Mouse (Mus musculus) activated CD4-positive, CD25-positive, alpha-beta regulatory T cell, adult 4 months (primary cell): ENCODE data around the gene Rhbdf1. TPM values are rescaled to one million over a fixed set of nuclear protein-coding genes. Genes with fewer than 3 reads are reported as not detected.
A peak's percentile ranks its signal among the peaks of the same experiment; 100 is the strongest.
"Not testable (repeated sequence)": the region's sequence is repeated elsewhere in the genome, so short reads cannot be mapped to it uniquely, and the experiment has no call there.

ENCODE experiments used
- ATAC-seq: one replicate; pipeline ENCODE4 v1.8.0; 2017
- polyA plus RNA-seq, 2 experiments: library from polyadenylated mRNA; unstranded; fragments of 100-300 nt; shearing (Covaris generic); gene quantifications; one replicate each; pipeline ENCODE4 v1.2.1; 2017

The Rhbdf1 gene
- polyA plus RNA-seq, 2 experiments from 2014 or later = 0.49 TPM; not detected in 1

DNA sequence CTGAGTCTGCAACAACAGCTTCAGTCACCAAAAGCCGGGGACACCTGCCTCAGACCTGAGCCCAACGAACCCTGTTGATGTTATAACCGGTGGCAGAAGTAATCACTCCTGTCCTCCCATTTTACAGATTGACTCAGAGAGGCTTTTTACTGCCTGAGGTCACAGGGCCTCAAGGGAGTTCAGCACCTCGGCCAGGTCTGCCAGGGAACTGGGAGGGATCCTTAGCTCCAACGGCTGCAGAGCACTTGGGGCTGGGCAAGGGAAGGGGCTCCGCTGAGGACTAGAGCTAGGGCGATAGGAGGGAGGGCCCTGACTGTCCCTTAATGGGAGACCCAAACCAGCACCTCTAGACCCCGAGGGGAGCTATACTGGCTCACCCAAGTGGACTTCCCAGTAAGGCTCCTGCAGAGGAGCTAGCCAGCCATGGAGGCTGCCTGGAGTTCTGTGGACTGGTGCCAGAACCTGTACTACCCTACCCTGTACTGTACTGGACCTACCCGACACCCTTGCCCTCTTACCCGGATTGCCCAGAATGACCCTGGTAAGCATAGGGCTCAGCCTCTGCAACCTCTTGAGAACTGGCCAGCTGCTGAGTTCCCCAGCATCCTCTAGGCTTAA is 1.4 kb downstream of the Rhbdf1 start:
- no peak for ATAC-seq

DNA sequence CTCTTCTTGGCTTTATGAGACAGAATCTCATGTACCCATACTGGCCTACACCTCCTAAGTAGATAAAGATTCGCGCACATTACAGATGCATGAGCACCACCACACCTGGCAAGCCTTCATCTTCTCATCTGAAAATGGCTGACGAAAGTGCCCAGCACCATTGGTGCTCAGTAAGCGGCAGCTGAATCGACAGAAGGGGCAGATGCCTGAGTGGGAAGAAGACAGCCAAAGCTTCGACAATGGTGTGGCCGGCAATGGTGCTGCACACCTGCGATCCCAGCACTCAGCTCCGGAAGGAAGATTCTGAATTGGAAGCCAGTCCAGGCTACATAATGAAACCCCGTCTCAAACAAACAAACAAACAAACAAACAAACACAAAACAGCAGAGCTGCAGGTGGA is 2.8 kb downstream of the Rhbdf1 start:
- ATAC-seq = no peak

DNA sequence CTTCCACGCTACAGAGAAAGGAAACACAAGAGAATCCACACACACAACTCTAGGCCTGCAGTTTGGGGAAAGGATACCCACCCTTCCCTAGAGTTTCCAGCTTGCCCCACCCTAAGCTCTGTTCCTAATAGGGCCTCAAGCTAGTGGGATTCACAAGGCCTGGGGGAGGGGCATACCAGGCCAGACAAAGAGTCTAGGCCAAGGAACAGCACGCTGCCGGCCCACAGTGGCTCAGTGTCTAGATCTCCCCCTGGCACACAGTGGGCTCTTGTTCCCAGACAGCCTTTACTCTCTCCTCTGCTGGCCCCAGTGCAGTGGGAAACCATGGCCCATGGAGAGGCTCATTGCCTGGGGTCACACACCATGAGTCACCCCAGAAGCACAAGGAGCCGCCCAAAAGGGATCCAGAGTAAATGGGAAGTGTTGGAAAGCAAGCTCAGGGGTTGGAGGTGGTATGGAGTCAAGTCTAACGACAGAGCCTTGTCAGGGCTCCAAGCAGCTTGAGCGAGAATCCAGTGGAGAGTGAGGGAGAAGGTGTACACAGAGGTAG is 3.5 kb downstream of the Rhbdf1 start:
- no peak for ATAC-seq

DNA sequence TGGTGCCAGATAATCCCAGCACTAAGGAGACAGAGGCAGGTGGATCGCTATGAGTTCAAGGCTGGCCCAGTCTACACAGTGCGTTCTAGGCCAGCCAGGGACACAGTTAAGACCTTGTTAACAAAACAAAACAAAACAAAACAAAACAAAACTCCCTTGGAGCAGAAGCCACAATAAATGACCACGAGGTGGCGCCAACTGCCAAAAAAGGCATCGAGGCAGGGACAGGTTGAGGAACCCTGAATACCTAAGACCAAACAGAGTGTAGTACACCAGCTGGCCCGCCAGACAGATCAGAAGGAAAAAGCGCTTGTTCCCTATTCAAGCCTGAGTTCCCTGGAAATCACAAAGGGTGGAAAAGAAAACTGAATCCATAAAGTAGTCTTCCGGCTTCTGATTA is 5.2 kb downstream of the Rhbdf1 start:
- ATAC-seq = peak; percentile 67

DNA sequence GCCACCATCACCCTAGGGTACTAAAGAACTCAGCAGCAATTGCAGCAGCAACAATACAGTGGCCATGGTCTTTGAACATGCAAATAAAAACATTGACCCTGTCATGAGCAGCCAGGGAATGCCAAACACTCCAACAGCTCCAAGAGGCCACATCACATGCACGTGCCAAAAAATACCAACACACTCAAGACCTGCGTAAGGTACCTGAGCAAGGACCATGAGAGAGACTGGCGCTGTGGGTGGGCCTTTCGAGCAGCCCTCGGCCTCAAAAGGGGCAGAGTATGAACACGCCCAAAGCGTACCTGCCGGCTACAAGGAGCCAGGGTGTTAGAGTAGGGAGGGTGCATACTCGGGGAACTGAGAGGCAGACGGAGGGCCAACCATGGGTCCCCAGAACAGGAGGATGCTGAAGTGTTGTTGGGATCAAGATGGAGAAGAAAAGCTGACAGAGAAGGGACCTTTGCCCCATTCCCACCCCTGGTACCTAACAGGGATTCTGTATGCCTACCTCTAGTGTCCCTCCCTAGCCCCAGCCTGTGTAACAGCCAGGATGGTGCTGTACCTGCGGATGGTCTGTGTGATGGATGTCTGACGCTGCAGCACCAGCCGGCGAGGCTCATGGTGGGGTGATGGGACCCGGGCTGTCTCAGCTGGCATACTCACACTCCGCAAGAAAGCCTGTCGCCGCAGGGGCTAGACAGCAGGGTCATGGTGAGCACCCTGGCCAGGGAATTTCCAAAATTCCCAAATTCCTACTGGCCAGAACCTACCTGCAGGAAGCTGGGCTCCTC is 6.5 kb downstream of the Rhbdf1 start:
- no peak for ATAC-seq

DNA sequence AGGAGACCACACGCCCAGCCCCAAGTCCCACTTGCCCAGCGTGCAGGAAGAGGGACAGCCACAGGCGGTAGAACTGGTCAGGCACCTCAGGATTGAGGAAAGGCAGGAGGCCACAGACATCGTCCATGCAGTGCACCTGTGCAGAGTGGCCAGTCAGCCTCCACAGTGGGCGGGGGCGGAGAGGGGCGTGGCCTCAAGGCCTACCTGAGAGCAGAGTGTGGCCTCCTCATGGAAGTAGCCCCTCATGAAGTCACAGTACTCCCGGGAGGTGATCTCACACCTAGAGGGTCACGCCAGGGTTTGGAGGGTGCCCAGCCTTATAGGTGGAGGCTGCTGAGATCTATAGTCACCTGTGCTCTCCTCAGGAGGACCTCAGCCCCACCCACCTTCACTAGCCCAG is 11.5 kb downstream of the Rhbdf1 start:
- ATAC-seq = no peak

DNA sequence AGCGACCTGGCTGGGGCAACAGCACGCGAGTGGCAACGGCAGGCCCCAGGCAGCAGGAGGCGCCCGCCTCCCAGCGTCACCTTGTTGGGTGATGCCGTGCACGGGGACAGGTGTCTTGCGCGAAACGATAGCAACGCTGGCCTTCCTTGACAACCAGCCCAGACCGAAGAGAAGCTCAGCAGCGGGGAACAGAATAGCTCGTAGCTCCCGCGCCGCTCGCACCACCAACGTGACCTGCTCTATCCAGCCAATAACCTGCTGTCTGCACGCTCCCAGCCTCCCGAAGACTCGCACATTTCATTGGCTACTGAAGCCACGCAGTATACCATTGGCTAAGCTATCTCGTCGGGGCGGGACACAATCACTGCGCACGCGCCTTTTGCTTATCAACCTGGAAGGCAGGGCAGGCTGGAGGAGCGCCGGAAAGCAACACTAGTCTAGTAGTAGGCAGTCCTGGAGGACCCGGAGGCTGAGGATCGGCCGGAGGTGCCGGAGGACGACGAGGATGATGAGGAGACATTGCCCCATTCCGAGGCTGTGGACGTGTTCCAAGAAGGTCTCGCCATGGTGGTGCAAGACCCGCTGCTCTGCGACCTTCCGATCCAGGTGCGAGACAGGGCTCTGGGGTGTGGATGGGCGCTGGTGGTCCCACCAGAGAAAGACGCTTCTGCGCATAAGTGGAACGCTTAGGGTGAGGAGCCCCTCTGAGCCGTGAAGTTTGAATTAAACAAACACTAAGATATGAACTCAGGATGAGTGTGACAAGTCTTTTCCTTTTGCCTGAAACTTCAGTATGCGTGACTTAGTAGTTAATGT is 16.8 kb downstream of the Rhbdf1 start, which contains the start of gene Snrnp25:
Gene Snrnp25 (plus strand): TSS at position 358 of the 816 bp plus-strand sequence.
- peak; percentile 99 for ATAC-seq

DNA sequence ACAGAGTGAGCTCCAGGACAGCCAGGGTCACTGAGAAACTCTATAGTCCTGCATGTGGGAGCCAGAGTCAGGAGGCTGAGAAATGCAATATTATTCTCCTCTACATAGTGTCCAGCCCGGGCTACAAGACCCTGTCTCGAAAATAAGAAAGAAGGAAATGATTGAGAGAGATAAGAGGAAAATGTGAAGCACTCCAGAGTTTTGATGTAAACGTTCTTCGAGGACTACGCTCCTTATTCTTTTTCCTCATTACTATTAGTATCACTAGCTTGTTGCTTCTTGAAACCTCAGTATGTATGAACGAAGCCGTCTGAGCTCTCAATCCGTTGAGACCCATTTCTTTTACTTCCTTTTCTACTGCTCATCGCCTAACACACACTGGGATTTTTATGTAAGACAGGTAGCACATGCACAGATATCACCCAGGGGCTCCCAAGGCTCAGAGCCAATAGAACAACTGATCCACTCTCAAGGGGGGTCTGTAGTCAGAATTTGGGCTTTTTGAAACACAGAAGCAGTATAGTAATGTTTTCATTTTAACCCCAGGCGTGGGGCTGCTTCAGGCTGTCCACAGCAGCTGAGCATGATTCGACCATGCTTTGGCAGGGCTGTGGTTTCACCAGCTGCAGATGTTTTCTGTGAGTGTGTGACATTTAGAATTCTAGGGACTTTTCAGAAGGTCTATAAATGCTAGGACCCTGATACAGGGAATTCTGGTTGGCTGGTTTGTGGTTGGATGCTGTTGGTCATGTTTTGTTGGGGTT is 20.0 kb downstream of the Rhbdf1 start:
- no peak for ATAC-seq

DNA sequence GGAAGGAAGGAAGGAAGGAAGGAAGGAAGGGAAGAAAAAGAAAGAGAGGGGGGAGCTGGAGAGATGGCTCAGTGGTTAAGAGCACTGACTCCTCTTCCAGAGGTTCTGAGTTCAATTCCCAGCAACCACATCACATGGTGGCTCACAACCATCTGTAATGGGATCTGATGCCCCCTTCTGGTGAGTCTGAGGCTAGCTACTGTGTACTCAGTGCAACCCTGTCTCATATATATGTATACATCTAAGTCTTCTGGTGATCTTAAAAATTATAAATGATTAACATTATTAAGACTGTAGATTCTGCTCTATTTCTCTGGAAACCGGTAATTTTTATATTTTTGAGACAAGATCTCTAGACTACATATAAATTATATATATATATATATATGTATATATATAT is 21.1 kb downstream of the Rhbdf1 start:
- ATAC-seq = not testable (repeated sequence)

DNA sequence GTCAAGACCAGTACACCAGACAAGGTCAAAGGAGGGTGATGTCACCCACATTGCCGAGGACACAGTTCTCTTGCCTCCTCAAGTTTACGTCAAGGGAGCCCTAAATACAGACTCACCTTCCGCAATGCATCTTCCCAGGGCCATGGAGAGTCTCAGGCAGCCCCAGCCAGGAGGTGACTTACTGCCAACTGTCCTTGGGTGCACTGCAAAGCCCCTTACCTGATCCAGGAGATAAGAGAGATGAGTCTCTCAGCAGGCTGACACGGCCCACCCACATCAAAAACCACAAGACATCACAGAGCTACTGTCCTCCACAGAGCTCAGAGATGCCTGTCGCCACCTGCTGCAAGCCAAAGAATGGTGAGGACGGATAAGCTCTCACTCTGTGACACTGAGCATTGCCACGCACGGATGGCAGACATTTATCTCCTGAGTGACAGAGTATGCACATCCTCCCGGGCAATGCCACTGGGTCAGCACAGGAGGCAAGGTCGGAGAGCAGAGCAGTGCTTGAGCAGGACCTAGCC is 22.0 kb downstream of the Rhbdf1 start, which contains the start of gene Il9r:
Gene Il9r (minus strand): TSS at position 205 of the 527 bp plus-strand sequence.
- peak; percentile 34 for ATAC-seq

DNA sequence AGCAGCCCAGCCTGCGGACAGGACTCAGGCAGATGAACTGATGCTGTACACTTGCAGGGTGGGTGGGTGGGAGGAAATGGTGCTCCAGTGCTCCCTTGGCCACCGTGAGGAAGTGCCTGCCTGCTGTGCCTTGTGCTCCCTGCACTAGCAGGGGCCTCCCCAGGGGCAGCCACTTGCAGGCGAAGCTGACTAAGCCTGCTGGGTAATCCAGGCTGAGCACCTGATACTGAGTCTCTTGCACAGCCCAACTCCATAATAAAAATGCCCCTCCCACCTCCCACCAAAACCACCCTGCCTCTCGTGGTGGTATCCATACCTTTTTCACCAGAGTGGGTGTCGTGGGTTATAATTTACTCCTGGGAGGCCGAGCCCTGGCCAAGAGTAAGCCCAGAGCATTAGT is 22.9 kb downstream of the Rhbdf1 start:
- no peak for ATAC-seq

DNA sequence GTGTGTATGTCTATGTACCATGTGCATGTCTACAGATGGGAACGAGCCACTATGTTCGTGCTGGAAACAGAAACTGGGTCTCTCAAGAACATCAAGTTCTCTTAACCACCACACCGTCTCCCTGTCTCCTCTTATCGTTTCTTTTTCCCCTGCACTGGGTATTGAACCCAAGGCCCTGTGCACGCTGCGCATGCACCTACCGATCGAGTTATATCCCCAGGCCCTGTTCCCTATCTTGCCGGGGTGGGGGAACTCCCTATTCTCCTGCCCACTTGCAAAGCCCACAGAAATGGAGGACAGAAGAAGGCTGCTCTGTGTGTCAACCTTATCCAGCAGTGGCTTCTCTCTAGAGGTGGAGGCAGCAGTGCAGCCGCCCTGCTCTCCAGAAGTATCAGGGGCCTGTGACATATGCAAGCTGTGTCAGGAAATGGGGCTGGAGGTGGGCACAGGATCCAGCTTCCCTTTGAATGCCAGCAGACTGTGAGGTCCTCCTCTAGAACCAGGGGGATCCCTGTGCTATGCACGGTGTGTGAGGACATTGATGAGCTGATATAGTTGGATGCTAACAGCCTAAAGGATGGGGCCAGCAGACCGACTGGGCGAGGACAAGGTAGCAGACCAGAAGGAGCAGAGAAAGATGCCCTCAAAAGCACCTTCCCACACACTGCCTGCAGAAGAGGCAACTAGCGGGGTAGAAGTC is 23.7 kb downstream of the Rhbdf1 start:
- no peak for ATAC-seq

DNA sequence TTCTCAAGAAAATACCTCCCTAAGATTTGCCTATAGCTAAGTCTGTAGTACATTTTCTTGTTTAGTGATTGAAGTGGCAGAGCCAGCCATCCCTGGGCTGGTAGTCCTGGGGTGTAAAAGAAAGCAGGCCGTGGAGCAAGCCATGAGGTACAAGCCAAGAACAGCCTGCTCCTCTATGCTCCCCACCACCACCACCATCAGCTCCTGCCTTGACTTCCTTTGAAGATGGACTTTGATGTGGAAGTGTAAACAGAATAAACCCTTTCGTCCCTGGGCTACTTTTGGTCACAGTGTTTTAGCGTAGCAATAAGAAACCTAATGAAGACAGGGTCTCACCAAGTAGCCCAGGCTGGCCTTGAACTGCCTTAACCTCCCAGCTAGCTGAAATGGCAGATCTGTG is 24.3 kb downstream of the Rhbdf1 start:
- ATAC-seq = no peak

DNA sequence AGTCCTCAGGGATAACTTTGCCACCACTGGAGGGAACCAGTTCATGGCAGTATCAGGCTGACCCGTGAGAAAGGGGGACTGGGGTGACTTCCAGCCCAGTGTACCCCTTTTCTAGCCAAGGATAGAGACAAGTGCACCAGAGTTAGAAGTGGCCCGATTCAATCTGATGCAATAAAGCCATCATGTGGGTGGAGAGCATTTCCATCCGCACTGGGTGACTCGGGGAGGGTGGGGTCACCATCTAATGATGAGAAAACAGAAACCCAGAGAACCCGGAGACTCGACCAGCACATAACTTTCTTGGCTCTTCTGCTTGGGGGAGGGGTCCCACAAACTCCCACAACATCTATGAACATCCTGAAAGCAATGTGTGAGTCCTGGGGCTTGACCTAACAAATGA is 25.4 kb downstream of the Rhbdf1 start:
- no peak for ATAC-seq

DNA sequence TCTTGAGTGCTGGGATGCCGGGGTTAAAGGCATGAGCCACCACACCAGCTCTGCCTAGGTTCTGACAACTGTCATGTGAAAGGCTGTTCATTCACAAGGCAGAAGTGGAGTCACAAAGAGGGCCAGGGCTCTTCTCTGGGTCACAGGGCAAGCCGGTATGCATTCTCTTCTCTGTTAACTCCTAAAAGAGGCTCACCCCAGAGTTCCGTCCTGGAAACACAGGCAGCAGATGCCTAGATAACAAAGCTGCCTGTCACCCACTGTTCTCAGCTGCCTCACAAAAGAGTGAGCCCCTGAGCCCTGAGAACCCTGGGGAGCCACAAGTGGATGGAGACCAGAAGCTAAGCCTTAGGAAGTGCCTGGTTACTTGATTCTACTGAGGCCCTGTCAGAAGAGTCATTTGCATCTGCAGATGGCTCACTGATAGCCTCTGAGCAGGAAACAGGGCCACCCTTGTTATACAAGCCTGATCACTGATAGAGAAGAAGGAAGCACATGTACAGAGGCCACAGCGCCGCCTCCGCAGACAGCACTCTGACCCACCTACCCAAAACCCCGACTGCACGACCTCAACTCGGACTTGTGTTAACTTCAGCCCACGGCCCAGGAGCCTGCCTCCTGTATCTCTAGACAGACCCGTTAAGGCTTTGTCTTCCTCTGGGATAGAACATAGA is 26.1 kb downstream of the Rhbdf1 start:
- peak; percentile 67 for ATAC-seq

DNA sequence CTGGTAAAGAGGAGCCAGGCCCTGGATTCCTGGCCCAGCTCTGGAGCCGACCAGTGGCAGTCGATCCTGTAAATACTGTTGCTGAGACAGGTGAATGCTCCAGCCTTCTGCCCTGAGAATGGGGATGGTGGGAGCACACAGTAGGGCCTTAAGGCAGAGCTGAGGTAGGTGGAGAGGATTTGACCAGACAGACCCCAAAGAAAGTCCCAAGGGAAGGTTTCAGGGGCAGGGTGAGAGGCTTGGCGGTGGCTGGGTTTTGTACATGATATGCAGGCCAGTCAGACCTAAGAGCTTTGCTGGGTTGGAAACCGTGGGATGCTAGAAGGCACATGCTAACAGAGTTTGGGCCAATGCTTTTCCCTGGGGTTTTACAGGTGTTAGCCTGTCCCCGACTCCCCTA is 27.5 kb downstream of the Rhbdf1 start:
- ATAC-seq = no peak

DNA sequence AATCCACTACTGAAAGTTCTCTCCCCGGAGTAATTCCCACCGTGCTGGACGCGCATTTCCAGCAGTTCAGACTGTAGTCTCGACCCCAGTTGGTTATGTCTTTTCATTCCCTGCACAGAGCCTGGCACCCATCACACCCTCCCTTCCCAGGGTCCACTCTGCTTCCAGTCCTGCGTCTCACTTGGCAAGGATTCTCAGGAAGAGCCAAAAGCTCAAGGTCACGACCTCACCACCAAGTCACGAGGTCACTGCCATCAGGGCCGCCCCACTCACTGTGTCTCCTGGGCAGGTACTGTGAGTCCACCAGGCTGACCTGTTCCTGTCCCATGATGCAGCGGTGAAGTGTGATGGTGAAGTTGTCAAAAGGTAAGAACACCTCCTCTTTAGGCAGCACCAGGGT is 28.0 kb downstream of the Rhbdf1 start:
- no peak for ATAC-seq

DNA sequence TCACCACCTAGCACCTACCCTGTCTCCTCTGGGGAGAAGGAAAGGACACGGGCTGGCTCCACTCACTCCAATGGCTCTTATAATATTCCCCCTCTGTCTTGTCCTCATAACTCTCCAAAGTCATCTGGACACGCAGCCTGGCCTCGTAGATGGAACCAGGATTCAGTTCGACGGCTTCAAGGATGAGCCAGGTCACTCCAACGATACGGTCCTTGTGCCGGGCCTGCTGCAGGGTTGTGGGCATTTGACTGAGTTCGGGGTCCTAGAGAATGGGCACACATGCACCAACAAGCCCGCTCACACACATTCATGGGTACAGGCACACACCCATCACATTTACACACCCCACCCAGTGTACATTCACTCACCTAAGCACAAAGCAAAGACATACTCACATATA is 28.9 kb downstream of the Rhbdf1 start:
- ATAC-seq = no peak

DNA sequence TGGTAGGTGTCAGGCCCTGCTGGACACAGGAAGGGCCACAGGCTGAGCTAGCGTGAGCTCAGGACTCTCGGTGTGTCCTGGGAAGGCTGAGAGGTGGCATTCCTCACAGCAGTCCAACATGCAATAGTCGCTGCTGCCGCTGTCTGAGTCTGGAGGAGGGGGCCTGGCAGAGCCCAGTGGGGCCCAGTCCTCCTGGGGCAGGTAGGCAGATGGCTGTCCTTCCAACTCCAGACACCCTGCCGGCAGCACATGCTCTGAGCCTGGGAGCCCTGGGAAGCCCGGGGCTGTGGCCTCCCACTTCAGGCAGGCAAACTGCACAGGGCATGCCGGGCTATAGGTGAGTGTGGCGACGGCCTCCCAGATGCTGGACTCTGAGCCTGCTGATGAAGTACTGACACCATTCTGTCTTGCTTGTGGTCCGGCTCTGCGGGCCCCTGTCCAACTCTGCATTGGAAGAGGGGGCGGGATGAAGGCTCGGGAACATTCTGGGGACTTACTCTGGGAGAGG is 31.4 kb downstream of the Rhbdf1 start:
- no peak for ATAC-seq

DNA sequence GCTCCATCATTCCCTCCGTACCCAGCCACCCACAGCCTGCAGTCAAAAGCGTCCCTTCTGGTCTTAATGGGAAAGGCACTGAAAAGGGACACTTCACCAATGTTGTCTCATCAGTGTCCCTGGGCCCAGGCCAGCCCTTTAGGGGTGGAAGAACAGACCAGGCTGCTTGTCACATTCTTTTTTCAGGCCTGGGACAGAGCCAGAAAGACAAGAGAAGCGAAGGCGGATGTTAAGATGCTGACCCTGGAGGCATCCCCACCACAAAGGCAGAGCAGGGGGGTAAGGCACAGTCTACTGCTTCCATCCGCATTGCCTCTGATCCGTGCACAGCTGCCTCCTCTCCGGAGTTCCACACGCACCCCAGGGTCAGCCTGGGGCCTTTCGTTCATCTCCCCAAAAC is 32.0 kb downstream of the Rhbdf1 start:
- no peak for ATAC-seq

DNA sequence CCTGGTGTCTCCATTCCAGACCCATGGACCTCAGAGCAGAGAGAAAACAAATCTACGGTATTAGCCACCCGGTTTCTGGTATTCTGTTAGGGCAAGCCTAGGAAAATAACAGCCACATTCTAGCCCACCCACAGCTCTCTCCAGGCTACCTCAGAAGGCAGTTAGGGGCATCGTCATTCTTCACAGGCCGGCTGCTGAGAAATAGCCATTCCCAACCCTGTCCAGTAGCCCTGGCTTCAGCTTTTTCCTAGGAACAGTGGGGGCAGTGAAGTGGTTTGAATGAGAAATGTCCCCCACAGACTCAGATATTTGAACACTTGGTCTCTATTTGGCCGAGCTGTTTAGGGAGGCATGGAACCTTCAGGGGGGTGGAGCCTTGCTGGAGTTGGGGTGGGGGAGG is 32.7 kb downstream of the Rhbdf1 start:
- ATAC-seq = no peak
